In genomic region chr6:52609626-52610352, GRCm38 (mm10) we compare ENCODE assay signal across 9 mouse cellular contexts. TPM values are rescaled to one million over a fixed set of nuclear protein-coding genes. Genes with fewer than 3 reads are reported as not detected.
A peak's percentile ranks its signal among the peaks of the same experiment; 100 is the strongest.
DNase-seq lines count a peak whose midpoint lies in the region; ATAC-seq and TF ChIP-seq lines count a peak whose summit lies in the region.
"Had no signal": no experiment of that assay in that cellular context is flagged by ENCODE, and none has a peak within 500 bp of the region (broad histone marks: within the 10 kb centered on the region; RNA-seq: fewer than 3 reads in every experiment).

No protein-coding gene starts in this region.

- H3K4me2 ChIP-seq in lung, embryonic 14.5 days = no peak overlapping the region
- H3K4me2 ChIP-seq in midbrain, embryonic 14.5 days (ENCODE audit: low read length) = no peak overlapping the region

- H3K27me3 ChIP-seq in lung, embryonic 14.5 days (ENCODE audit: insufficient read depth, low read length) = no peaks in the 10 kb centered on the region
- H3K27me3 ChIP-seq in forebrain, embryonic 10.5 days (ENCODE audit: poor library complexity, severe bottlenecking) = no peaks in the 10 kb centered on the region
- H3K27me3 ChIP-seq in midbrain, embryonic 14.5 days (ENCODE audit: control insufficient read depth, insufficient read depth, low read length) = no peaks in the 10 kb centered on the region

- ATAC-seq in lung, embryonic 14.5 days (ENCODE audit: insufficient read depth) = peak; percentile 88; the same call in 1 of the 2 replicates
- ATAC-seq in midbrain, embryonic 14.5 days (ENCODE audit: low FRiP score, low TSS enrichment) = no peak

- WGBS in lung, embryonic 14.5 days = 53% methylated on average over 6 of the region's 6 CpGs
- WGBS in forebrain, embryonic 10.5 days = 89% methylated on average over 6 of the region's 6 CpGs
- 92% methylated on average over 6 of the region's 6 CpGs for WGBS in midbrain, embryonic 14.5 days

- peaks cover 4% of the 10 kb centered on the region; the same call in 1 of the 2 replicates for H3K36me3 ChIP-seq in lung, embryonic 14.5 days (ENCODE audit: insufficient read depth)
- H3K36me3 ChIP-seq in forebrain, embryonic 10.5 days (replicated peaks) = peaks cover 13% of the 10 kb centered on the region; the same call in 1 of the 2 replicates
- 0 out of 2 replicates have a peak, but pooled peaks cover 2% of the 10 kb centered on the region for H3K36me3 ChIP-seq in midbrain, embryonic 14.5 days (ENCODE audit: control insufficient read depth, insufficient read depth, low read length)

- no peaks in the 10 kb centered on the region for H3K4me1 ChIP-seq in lung, embryonic 14.5 days (ENCODE audit: insufficient read depth)
- no peaks in the 10 kb centered on the region for H3K4me1 ChIP-seq in forebrain, embryonic 10.5 days
- no peaks in the 10 kb centered on the region for H3K4me1 ChIP-seq in midbrain, embryonic 14.5 days (ENCODE audit: control insufficient read depth, insufficient read depth, low read length)

- H3K4me3 ChIP-seq in lung, embryonic 14.5 days (ENCODE audit: low read depth, low read length) = no peak overlapping the region
- no peak overlapping the region for H3K4me3 ChIP-seq in forebrain, embryonic 10.5 days
- H3K4me3 ChIP-seq in midbrain, embryonic 14.5 days (replicated peaks; ENCODE audit: low read depth, low read length) = no peak overlapping the region

- TF ChIP-seq CTCF in lung, embryonic 14.5 days (IDR thresholded peaks at IDR 0.05; ENCODE audit: low read depth) = no peak

- peak; percentile 23 for DNase-seq in gastrocnemius, adult 18-20 months (ENCODE audit: low spot score)
- no peak for DNase-seq in gastrocnemius, postnatal 10 days
- DNase-seq in 416B (ENCODE audit: low read depth) = peak; percentile 40
- DNase-seq in kidney, adult 18-20 months = peak; percentile 34
- DNase-seq in lung, embryonic 14.5 days = peak; percentile 80
- DNase-seq in forebrain, embryonic 10.5 days (ENCODE audit: extremely low spot score, low spot score) = no peak
- DNase-seq in ovary, postnatal 14 days (ENCODE audit: low spot score) = no peak
- DNase-seq in midbrain, embryonic 14.5 days = no peak
- DNase-seq: retina, postnatal 1 day had no signal

- no peaks in the 10 kb centered on the region for H3K9me3 ChIP-seq in lung, embryonic 14.5 days (ENCODE audit: low read depth, low read length)
- no peaks in the 10 kb centered on the region for H3K9me3 ChIP-seq in forebrain, embryonic 10.5 days
- no peaks in the 10 kb centered on the region for H3K9me3 ChIP-seq in midbrain, embryonic 14.5 days (ENCODE audit: control insufficient read depth, low read length)

- peak overlapping the region; percentile 85 for H3K27ac ChIP-seq in lung, embryonic 14.5 days (ENCODE audit: low read depth)
- no peak overlapping the region for H3K27ac ChIP-seq in forebrain, embryonic 10.5 days
- no peak overlapping the region for H3K27ac ChIP-seq in midbrain, embryonic 14.5 days (replicated peaks; ENCODE audit: low read depth, low read length)

- H3K9ac ChIP-seq in lung, embryonic 14.5 days = no peak overlapping the region
- H3K9ac ChIP-seq in midbrain, embryonic 14.5 days (replicated peaks; ENCODE audit: low read length) = no peak overlapping the region

RNA-seq across cellular contexts. Expression of gene Hibadh, which starts 30.4 kb away (rescaled TPM):
- total RNA-seq in gastrocnemius, adult 18-20 months (2021) = 100 to 1,000 TPM; 112 to 115 TPM
- total RNA-seq in gastrocnemius, postnatal 10 days (2021) = 10 to 100 TPM; 81.3 to 91.6 TPM
- 54.1 and 56.8 TPM in 2 replicates for polyA plus RNA-seq in lung, embryonic 14.5 days (2014; fragmentation: Nextera tagmentation; extraction: Ambion mirVana)
- polyA plus RNA-seq in forebrain, embryonic 10.5 days (2016; fragmentation: Nextera tagmentation; extraction: Ambion mirVana) = 70.6 and 75.5 TPM in 2 replicates
- 40.8 and 51.9 TPM in 2 replicates for polyA plus RNA-seq in midbrain, embryonic 14.5 days (2014; fragmentation: Nextera tagmentation; extraction: Ambion mirVana)

Comparison
In these comparisons a context has a peak if more than half of its experiments do, and no peak if none do; other contexts are left out.
1. DNase-seq: peak in gastrocnemius, adult 18-20 months (single experiment), 416B (single experiment), kidney, adult 18-20 months (single experiment) and lung, embryonic 14.5 days (single experiment); none in gastrocnemius, postnatal 10 days (single experiment), forebrain, embryonic 10.5 days (single experiment), ovary, postnatal 14 days (single experiment) and midbrain, embryonic 14.5 days (single experiment).